Mouse (Mus musculus): Measurements from ENCODE around the gene Pmf1.

DNA sequence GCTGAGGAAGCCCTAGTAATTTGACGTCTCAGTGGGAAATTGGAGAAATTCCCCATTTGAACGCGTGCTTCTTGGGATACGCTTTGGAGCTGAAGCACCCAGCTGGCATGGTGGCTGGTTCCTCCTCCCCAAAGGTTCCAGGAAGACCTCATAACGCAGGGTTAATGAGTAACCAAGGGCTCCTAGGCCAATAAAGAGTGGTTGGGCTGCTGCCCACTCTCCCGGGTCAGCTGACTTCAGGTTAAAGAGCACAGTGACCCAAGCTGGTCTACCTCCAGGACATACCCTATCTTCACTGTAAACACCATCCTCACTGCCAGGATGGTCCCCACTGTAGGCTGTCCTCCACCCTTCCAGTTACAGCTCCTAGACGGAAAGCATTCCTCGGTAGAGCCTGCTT, 46.2 kb upstream of the Pmf1 start:
- TF ChIP-seq POLR2A (IDR thresholded peaks at IDR 0.05; ENCODE audit: extremely low read depth, insufficient read depth, low read length), result no peak
- no peak for TF ChIP-seq CTCF (IDR thresholded peaks at IDR 0.05; ENCODE audit: extremely low read depth, insufficient read depth, low read length)

Measured in cortical plate, adult 2 months (tissue).